In genomic region chr5:5514196-5515076, GRCm38 (mm10) we compare ENCODE assay signal across 8 mouse cellular contexts. TPM values are rescaled to one million over a fixed set of nuclear protein-coding genes. Genes with fewer than 3 reads are reported as not detected.
DNase-seq lines count a peak whose midpoint lies in the region; ATAC-seq and TF ChIP-seq lines count a peak whose summit lies in the region.

Gene Cldn12 (minus strand): TSS chr5:5514958.

- H3K9me3 ChIP-seq in heart, embryonic 12.5 days (replicated peaks), result no peaks in the 10 kb centered on the region
- H3K9me3 ChIP-seq in kidney, postnatal 0 days (replicated peaks; ENCODE audit: low read length), result no peaks in the 10 kb centered on the region
- no peaks in the 10 kb centered on the region for H3K9me3 ChIP-seq in liver, embryonic 11.5 days (ENCODE audit: control insufficient read depth, low read length)
- H3K9me3 ChIP-seq in stomach, embryonic 14.5 days (ENCODE audit: control insufficient read depth, low read depth, low read length), result no peaks in the 10 kb centered on the region

- H3K9ac ChIP-seq in heart, embryonic 12.5 days, result peak within 1 kb of the TSS; percentile 85
- H3K9ac ChIP-seq in kidney, postnatal 0 days (ENCODE audit: low read depth, low read length), result peak within 1 kb of the TSS; percentile 72
- peak within 1 kb of the TSS; percentile 66 for H3K9ac ChIP-seq in liver, embryonic 11.5 days (ENCODE audit: low read depth, low read length)
- peak within 1 kb of the TSS; percentile 62 for H3K9ac ChIP-seq in stomach, embryonic 14.5 days (replicated peaks; ENCODE audit: low read depth, low read length)

- H3K4me2 ChIP-seq in heart, embryonic 12.5 days, result peak within 1 kb of the TSS; percentile 71
- H3K4me2 ChIP-seq in kidney, postnatal 0 days (ENCODE audit: low read length), result peak within 1 kb of the TSS; percentile 83
- peak within 1 kb of the TSS; percentile 85 for H3K4me2 ChIP-seq in liver, embryonic 11.5 days
- peak within 1 kb of the TSS; percentile 70 for H3K4me2 ChIP-seq in stomach, embryonic 14.5 days (replicated peaks; ENCODE audit: low read depth, low read length)

- WGBS in bone marrow, adult 2 months, result under 1% methylated on average over 79 of the region's 79 CpGs
- WGBS in heart, embryonic 12.5 days, result 0% methylated on average over 79 of the region's 79 CpGs
- WGBS in kidney, postnatal 0 days, result under 1% methylated on average over 78 of the region's 79 CpGs
- WGBS in liver, embryonic 11.5 days, result under 1% methylated on average over 77 of the region's 79 CpGs
- under 1% methylated on average over 75 of the region's 79 CpGs for WGBS in stomach, embryonic 14.5 days

- H3K4me3 ChIP-seq in bone marrow, adult 2 months (replicated peaks; ENCODE audit: control insufficient read depth, low read depth, low read length), result peak within 1 kb of the TSS; percentile 94
- peak within 1 kb of the TSS; percentile 70 for H3K4me3 ChIP-seq in embryonic fibroblast, embryonic 13.5 days (ENCODE audit: insufficient read depth, low read length)
- H3K4me3 ChIP-seq in heart, embryonic 12.5 days, result peak within 1 kb of the TSS; percentile 76
- H3K4me3 ChIP-seq in kidney, postnatal 0 days (replicated peaks; ENCODE audit: low read depth, low read length), result peak within 1 kb of the TSS; percentile 86
- H3K4me3 ChIP-seq in liver, embryonic 11.5 days (ENCODE audit: low read depth, low read length), result peak within 1 kb of the TSS; percentile 55
- peak within 1 kb of the TSS; percentile 85 for H3K4me3 ChIP-seq in stomach, embryonic 14.5 days (ENCODE audit: low read depth, low read length)

- peaks cover 8% of the 10 kb centered on the region for H3K36me3 ChIP-seq in heart, embryonic 12.5 days
- H3K36me3 ChIP-seq in kidney, postnatal 0 days (ENCODE audit: insufficient read depth, low read length), result peaks cover 3% of the 10 kb centered on the region; the same call in 1 of the 2 replicates
- no peaks in the 10 kb centered on the region for H3K36me3 ChIP-seq in liver, embryonic 11.5 days (ENCODE audit: control insufficient read depth, insufficient read depth, low read length)
- H3K36me3 ChIP-seq in stomach, embryonic 14.5 days (ENCODE audit: control insufficient read depth, insufficient read depth, low read length), result no peaks in the 10 kb centered on the region; the same call in 1 of the 2 replicates

- H3K27me3 ChIP-seq in heart, embryonic 12.5 days (replicated peaks), result no peaks in the 10 kb centered on the region
- H3K27me3 ChIP-seq in kidney, postnatal 0 days (ENCODE audit: insufficient read depth, low read length), result no peaks in the 10 kb centered on the region
- no peaks in the 10 kb centered on the region for H3K27me3 ChIP-seq in liver, embryonic 11.5 days (replicated peaks; ENCODE audit: control insufficient read depth, insufficient read depth, low read length)
- H3K27me3 ChIP-seq in stomach, embryonic 14.5 days (ENCODE audit: control insufficient read depth, insufficient read depth, low read length), result no peaks in the 10 kb centered on the region

- H3K27ac ChIP-seq in bone marrow, adult 2 months (ENCODE audit: control insufficient read depth, insufficient read depth, low read depth, low read length, poor library complexity), result peak within 1 kb of the TSS; percentile 58
- H3K27ac ChIP-seq in embryonic fibroblast, embryonic 13.5 days (ENCODE audit: insufficient read depth, low read length), result peak within 1 kb of the TSS; percentile 92
- H3K27ac ChIP-seq in heart, embryonic 12.5 days (ENCODE audit: poor library complexity, severe bottlenecking), result peak within 1 kb of the TSS; percentile 95
- H3K27ac ChIP-seq in kidney, postnatal 0 days, result peak within 1 kb of the TSS; percentile 88
- peak within 1 kb of the TSS; percentile 27; the same call in 1 of the 2 replicates for H3K27ac ChIP-seq in liver, embryonic 11.5 days (ENCODE audit: low read depth, low read length)
- H3K27ac ChIP-seq in stomach, embryonic 14.5 days (ENCODE audit: low read length), result peak within 1 kb of the TSS; percentile 88

- no peak for TF ChIP-seq POLR2A in bone marrow, adult 2 months (IDR thresholded peaks at IDR 0.05; ENCODE audit: borderline replicate concordance, control insufficient read depth, low read depth, low read length)
- TF ChIP-seq POLR2A in embryonic fibroblast, embryonic 13.5 days (IDR thresholded peaks at IDR 0.05; ENCODE audit: low read depth, low read length), result peak; percentile 80

- peak; percentile 92 for ATAC-seq in heart, embryonic 12.5 days (ENCODE audit: insufficient number of reproducible peaks, low FRiP score)
- ATAC-seq in kidney, postnatal 0 days (replicated peaks; ENCODE audit: low FRiP score, low read depth), result peak; percentile 97
- ATAC-seq in liver, embryonic 11.5 days (replicated peaks; ENCODE audit: low FRiP score), result peak; percentile 85
- ATAC-seq in stomach, embryonic 14.5 days (ENCODE audit: insufficient number of reproducible peaks, insufficient read depth, low FRiP score, low read depth), result peak; percentile 95

- no peak for TF ChIP-seq CTCF in bone marrow, adult 2 months (IDR thresholded peaks at IDR 0.05; ENCODE audit: control insufficient read depth, insufficient read depth, low read length)
- no peak for TF ChIP-seq CTCF in embryonic fibroblast, embryonic 13.5 days (IDR thresholded peaks at IDR 0.05; ENCODE audit: borderline replicate concordance, insufficient read depth, low read length)
- no peak for TF ChIP-seq CTCF in kidney, postnatal 0 days (IDR thresholded peaks at IDR 0.05; ENCODE audit: low read depth)

- peak; percentile 91 for DNase-seq in 416B (ENCODE audit: low read depth)
- DNase-seq in kidney, postnatal 0 days (ENCODE audit: low spot score), result peak; percentile 98
- DNase-seq in liver, embryonic 11.5 days (ENCODE audit: low spot score), result peak; percentile 85
- DNase-seq in naive thymus-derived CD4-positive, alpha-beta T cell, adult 2 months (ENCODE audit: low read depth), result peak; percentile 63

- no peaks in the 10 kb centered on the region for H3K4me1 ChIP-seq in bone marrow, adult 2 months (ENCODE audit: control insufficient read depth, insufficient read depth, low read length)
- 0 out of 2 replicates have a peak, but pooled peaks cover 2% of the 10 kb centered on the region for H3K4me1 ChIP-seq in embryonic fibroblast, embryonic 13.5 days (ENCODE audit: control insufficient read depth, insufficient read depth, low read length)
- peaks cover 4% of the 10 kb centered on the region for H3K4me1 ChIP-seq in heart, embryonic 12.5 days (replicated peaks)
- H3K4me1 ChIP-seq in kidney, postnatal 0 days (replicated peaks; ENCODE audit: insufficient read depth, low read length), result no peaks in the 10 kb centered on the region
- H3K4me1 ChIP-seq in liver, embryonic 11.5 days (replicated peaks; ENCODE audit: control insufficient read depth, insufficient read depth, low read length), result no peaks in the 10 kb centered on the region
- no peaks in the 10 kb centered on the region for H3K4me1 ChIP-seq in stomach, embryonic 14.5 days (ENCODE audit: control insufficient read depth, insufficient read depth, low read length)

RNA-seq across cellular contexts. Expression of gene Cldn12, which starts in this region (rescaled TPM):
- polyA plus RNA-seq in bone marrow, adult 2 months (2011; ENCODE audit: insufficient read depth, insufficient read length, low replicate concordance, missing spikeins), result 1.1 and 1.9 TPM in 2 replicates
- polyA plus RNA-seq in embryonic fibroblast, embryonic 13.5 days (2011; ENCODE audit: insufficient read length, low read depth, missing spikeins), result 29.4 and 29.7 TPM in 2 replicates
- polyA plus RNA-seq in heart, embryonic 12.5 days (2016; fragmentation: Nextera tagmentation; extraction: Ambion mirVana), result 18.4 and 19.3 TPM in 2 replicates
- polyA plus RNA-seq in kidney, postnatal 0 days (2015; fragmentation: Nextera tagmentation; extraction: Ambion mirVana), result 31.5 and 34.0 TPM in 2 replicates
- polyA plus RNA-seq in liver, embryonic 11.5 days (2014; fragmentation: Nextera tagmentation; extraction: Ambion mirVana), result 14.1 and 16.9 TPM in 2 replicates
- polyA plus RNA-seq in stomach, embryonic 14.5 days (2014; fragmentation: Nextera tagmentation; extraction: Ambion mirVana), result 21.4 and 24.6 TPM in 2 replicates

Comparison
In these comparisons a context has a peak if more than half of its experiments do, and no peak if none do; other contexts are left out.
1. Peak in every context shown above with its lines: DNase-seq, ATAC-seq, H3K4me3 ChIP-seq and H3K27ac ChIP-seq.
2. H3K27ac ChIP-seq: peak in every context shown above with its lines; median percentile 95 in heart, embryonic 12.5 days; 92 in embryonic fibroblast, embryonic 13.5 days; 88 in kidney, postnatal 0 days; 88 in stomach, embryonic 14.5 days; 58 in bone marrow, adult 2 months; 27 in liver, embryonic 11.5 days.